Mouse (Mus musculus) ES-Bruce4 (cell line): ENCODE data around the gene Samd13.

Source experiments
- CTCF ChIP-seq: IDR thresholded peaks from one replicate; pipeline ENCODE4 v1.8.1; 2011; ENCODE audit warnings: low read depth, low read length
- EP300 ChIP-seq: IDR thresholded peaks from 2 replicates; pipeline ENCODE4 v1.6.1; 2011; ENCODE audit warnings: low read depth, low read length; ENCODE audit not compliant: insufficient read depth
- POLR2A ChIP-seq: IDR thresholded peaks from one replicate; pipeline ENCODE4 v1.8.1; 2011; ENCODE audit warnings: low read length; ENCODE audit not compliant: insufficient read depth

GRCm38 (mm10) chr3:146610322-146610721 is 75.1 kb downstream of the Samd13 start:
- TF ChIP-seq CTCF, result no peak
- no peak for TF ChIP-seq POLR2A
- no peak for TF ChIP-seq EP300
